Mouse (Mus musculus): ENCODE measurements around the gene Chmp2a. TPM values are rescaled to one million over a fixed set of nuclear protein-coding genes. Genes with fewer than 3 reads are reported as not detected.
A peak's percentile ranks its signal among the peaks of the same experiment; 100 is the strongest.

Chmp2a gene
- polyA plus RNA-seq, 1 experiment from 2014 or later, result 148 TPM

DNA sequence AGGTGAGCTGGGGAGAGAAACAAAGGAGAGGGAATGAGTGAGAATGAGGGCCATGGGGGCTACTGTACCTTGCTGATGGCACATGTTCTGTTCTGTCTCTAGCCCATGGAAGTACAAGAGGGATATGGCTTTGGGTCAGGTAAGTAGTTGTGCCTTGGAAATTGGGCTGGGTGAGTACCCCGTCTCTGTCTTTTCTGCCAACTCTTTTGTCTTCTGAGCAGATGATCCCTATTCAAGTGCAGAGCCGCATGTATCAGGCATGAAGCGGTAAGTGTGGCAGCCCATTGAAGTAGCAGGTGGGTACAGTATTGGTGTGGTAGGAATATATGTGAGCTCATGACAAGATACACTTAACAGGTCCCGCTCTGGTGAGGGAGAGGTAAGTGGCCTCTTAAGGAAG lies 5.6 kb downstream of the Chmp2a start:
- no peak for ATAC-seq (ENCODE audit: low FRiP score, low TSS enrichment)
- H3K4me1 ChIP-seq (ENCODE audit: control insufficient read depth, insufficient read depth, low read length), result peaks cover 21% of the 10 kb centered on the region

DNA sequence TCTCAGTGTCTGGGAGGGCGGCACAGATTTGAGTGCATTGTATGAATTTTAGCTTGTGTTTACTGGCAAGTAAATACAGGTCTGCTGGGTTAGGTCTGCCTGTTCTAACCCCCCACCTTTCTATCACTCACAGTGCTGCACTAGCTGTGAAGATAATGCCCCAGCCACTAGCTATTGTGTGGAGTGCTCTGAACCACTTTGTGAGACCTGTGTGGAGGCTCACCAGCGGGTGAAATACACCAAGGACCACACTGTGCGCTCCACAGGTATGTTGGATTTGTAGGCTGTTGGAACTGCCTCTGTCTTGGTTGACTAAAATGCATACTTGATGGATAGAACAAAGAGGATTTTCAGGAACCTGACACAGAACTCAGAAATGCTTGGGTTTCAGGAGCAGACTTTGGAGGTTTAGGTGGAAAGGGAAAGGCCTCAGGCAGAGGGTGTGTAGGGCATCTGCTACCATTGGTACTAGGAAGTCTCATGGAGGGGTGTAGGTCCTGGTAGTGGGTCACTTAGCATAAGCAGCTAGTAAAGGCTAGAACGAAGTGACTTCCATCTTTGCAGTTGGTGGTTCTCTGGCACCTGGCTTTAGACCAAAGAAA lies 9.0 kb downstream of the Chmp2a start:
- Histone ChIP-seq H3K27me3 (ENCODE audit: control insufficient read depth, insufficient read depth, low read length) (no peaks in the 10 kb centered on the region), H3K4me1 (ENCODE audit: control insufficient read depth, insufficient read depth, low read length) (peaks cover 24% of the 10 kb centered on the region), H3K4me2 (replicated peaks; ENCODE audit: low read depth, low read length) (peak overlapping the region; percentile 98), H3K9ac (ENCODE audit: low read depth, low read length) (peak overlapping the region; percentile 99), H3K27ac (ENCODE audit: low read depth, low read length) (peak overlapping the region; percentile 100; the same call in 1 of the 2 replicates), H3K36me3 (ENCODE audit: control insufficient read depth, insufficient read depth, low read length) (peaks cover 56% of the 10 kb centered on the region), H3K9me3 (ENCODE audit: control insufficient read depth, low read length) (no peaks in the 10 kb centered on the region), H3K4me3 (ENCODE audit: low read length) (peak overlapping the region; percentile 96)
- WGBS, result 26% methylated on average over 4 of the region's 4 CpGs
- no peak for ATAC-seq (ENCODE audit: low FRiP score, low TSS enrichment)

More for the DNA sequence above, 5.6 kb downstream of the Chmp2a start:
- 90% methylated on average over 4 of the region's 4 CpGs for WGBS
- no peaks in the 10 kb centered on the region for H3K27me3 ChIP-seq (ENCODE audit: control insufficient read depth, insufficient read depth, low read length)
- peaks cover 83% of the 10 kb centered on the region for H3K36me3 ChIP-seq (ENCODE audit: control insufficient read depth, insufficient read depth, low read length)
- no peak overlapping the region for H3K27ac ChIP-seq (ENCODE audit: low read depth, low read length)
- no peak overlapping the region for H3K9ac ChIP-seq (ENCODE audit: low read depth, low read length)
- no peak overlapping the region for H3K4me2 ChIP-seq (replicated peaks; ENCODE audit: low read depth, low read length)
- H3K9me3 ChIP-seq (ENCODE audit: control insufficient read depth, low read length), result no peaks in the 10 kb centered on the region
- no peak overlapping the region for H3K4me3 ChIP-seq (ENCODE audit: low read length)

DNA sequence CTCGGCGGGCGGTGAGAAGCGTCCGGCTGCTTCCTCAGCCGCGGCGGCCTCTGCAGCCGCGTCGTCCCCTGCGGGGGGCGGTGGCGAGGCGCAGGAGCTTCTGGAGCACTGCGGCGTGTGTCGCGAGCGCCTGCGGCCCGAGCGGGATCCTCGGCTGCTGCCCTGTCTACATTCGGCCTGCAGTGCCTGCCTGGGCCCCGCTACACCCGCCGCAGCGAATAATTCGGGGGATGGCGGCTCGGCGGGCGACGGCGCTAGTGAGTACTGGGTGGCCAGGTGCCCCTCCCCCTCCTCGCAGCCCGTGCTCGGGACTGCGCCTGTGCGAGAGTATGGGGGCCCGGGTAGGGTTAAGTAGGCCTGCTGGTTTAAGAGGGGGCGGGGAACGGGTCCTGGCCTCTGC lies 9.8 kb downstream of the Chmp2a start:
- Histone ChIP-seq H3K9me3 (ENCODE audit: control insufficient read depth, low read length) (no peaks in the 10 kb centered on the region), H3K4me3 (ENCODE audit: low read length) (peak overlapping the region; percentile 96)
- WGBS, result 0% methylated on average over 39 of the region's 44 CpGs

DNA sequence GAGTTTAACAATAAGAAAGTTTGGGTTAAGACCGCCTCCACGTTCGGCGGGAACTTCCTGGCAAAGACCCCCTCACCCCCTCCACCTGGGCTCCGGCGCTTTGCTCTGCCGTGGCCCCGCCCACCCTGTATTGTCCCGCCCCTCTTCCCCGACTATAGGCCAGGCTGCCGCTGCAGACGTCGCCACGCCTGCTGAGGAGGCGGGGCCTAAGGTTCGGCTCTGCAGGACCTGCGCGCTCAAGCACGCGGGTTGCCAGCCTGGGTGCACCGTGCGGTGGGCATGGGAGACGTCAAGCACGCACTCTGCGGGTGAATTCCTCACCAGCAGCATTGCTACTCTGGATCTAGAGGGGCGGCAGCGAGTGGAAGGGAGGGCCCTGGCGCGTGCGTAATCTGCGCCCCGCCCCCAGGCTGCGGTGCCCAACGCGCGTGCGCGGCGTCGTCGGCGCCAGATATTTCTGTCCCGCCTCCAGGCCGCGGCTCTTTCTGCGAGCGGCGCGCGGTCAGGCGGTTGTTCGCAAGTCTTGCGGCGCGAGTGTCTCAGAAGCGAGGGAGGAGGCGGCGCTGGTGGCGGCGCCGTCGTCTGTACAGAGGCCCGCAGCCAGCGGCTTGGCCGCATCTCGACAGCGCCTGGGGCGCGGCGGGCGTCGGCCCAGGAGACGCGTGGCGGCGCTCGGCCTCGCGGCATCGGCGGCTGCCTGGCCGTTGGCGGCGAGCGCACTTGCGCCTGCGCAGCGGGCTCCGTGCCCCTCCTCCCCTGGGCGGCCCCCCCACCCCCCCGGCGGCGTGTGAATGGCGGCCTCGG lies 10.5 kb downstream of the Chmp2a start:
- no peaks in the 10 kb centered on the region for H3K27me3 ChIP-seq (ENCODE audit: control insufficient read depth, insufficient read depth, low read length)
- H3K4me3 ChIP-seq (ENCODE audit: low read length), result peak overlapping the region; percentile 96
- peak overlapping the region; percentile 98 for H3K4me2 ChIP-seq (replicated peaks; ENCODE audit: low read depth, low read length)
- peaks cover 41% of the 10 kb centered on the region for H3K36me3 ChIP-seq (ENCODE audit: control insufficient read depth, insufficient read depth, low read length)
- under 1% methylated on average over 82 of the region's 95 CpGs for WGBS
- H3K27ac ChIP-seq (ENCODE audit: low read depth, low read length), result peak overlapping the region; percentile 100
- H3K9me3 ChIP-seq (ENCODE audit: control insufficient read depth, low read length), result no peaks in the 10 kb centered on the region
- peak; percentile 82 for ATAC-seq (ENCODE audit: low FRiP score, low TSS enrichment)
- H3K4me1 ChIP-seq (ENCODE audit: control insufficient read depth, insufficient read depth, low read length), result peaks cover 24% of the 10 kb centered on the region
- peak overlapping the region; percentile 99 for H3K9ac ChIP-seq (ENCODE audit: low read depth, low read length)

More for the DNA sequence above, 9.8 kb downstream of the Chmp2a start:
- peak; percentile 53 for ATAC-seq (ENCODE audit: low FRiP score, low TSS enrichment)
- H3K9ac ChIP-seq (ENCODE audit: low read depth, low read length), result peak overlapping the region; percentile 99
- peaks cover 24% of the 10 kb centered on the region for H3K4me1 ChIP-seq (ENCODE audit: control insufficient read depth, insufficient read depth, low read length)
- peak overlapping the region; percentile 98 for H3K4me2 ChIP-seq (replicated peaks; ENCODE audit: low read depth, low read length)
- H3K27me3 ChIP-seq (ENCODE audit: control insufficient read depth, insufficient read depth, low read length), result no peaks in the 10 kb centered on the region
- peak overlapping the region; percentile 100 for H3K27ac ChIP-seq (ENCODE audit: low read depth, low read length)
- H3K36me3 ChIP-seq (ENCODE audit: control insufficient read depth, insufficient read depth, low read length), result peaks cover 48% of the 10 kb centered on the region

- H3K4me1 ChIP-seq (ENCODE audit: control insufficient read depth, insufficient read depth, low read length), result peaks cover 24% of the 10 kb centered on the region
- no peaks in the 10 kb centered on the region for H3K9me3 ChIP-seq (ENCODE audit: control insufficient read depth, low read length)
- no peaks in the 10 kb centered on the region for H3K27me3 ChIP-seq (ENCODE audit: control insufficient read depth, insufficient read depth, low read length)
- WGBS, result 2% methylated on average over 31 of the region's 31 CpGs
- peaks cover 29% of the 10 kb centered on the region for H3K36me3 ChIP-seq (ENCODE audit: control insufficient read depth, insufficient read depth, low read length)
- peak overlapping the region; percentile 98 for H3K4me2 ChIP-seq (replicated peaks; ENCODE audit: low read depth, low read length)
- peak overlapping the region; percentile 99 for H3K9ac ChIP-seq (ENCODE audit: low read depth, low read length)
- ATAC-seq (ENCODE audit: low FRiP score, low TSS enrichment), result peak; percentile 87
- H3K27ac ChIP-seq (ENCODE audit: low read depth, low read length), result peak overlapping the region; percentile 100
- peak overlapping the region; percentile 96 for H3K4me3 ChIP-seq (ENCODE audit: low read length)
These were observed 11.7 kb downstream of the Chmp2a start for GRCm38 (mm10) chr7:13022773-13023535.

DNA sequence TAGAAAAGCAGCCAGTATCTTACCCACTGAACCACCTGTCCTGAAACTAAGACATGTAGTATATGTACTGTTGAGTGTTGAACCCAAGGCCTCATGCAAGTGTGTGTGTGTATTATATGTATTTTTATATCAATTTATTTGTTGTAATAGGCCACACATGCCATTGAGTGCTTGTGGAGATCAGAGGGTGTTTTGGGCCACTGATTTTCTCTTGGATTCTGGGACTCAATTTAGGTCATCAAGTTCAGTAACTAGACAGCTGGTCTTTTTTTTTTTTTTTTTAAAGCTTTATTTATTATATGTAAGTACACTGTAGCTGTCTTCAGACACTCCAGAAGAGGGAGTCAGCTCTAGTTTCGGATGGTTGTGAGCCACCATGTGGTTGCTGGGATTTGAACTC lies 19.4 kb downstream of the Chmp2a start:
- no peak overlapping the region for H3K4me2 ChIP-seq (replicated peaks; ENCODE audit: low read depth, low read length)
- no peak overlapping the region for H3K9ac ChIP-seq (ENCODE audit: low read depth, low read length)
- H3K27ac ChIP-seq (ENCODE audit: low read depth, low read length), result no peak overlapping the region
- H3K9me3 ChIP-seq (ENCODE audit: control insufficient read depth, low read length), result no peaks in the 10 kb centered on the region
- H3K4me3 ChIP-seq (ENCODE audit: low read length), result no peak overlapping the region
- ATAC-seq (ENCODE audit: low FRiP score, low TSS enrichment), result no peak
- H3K4me1 ChIP-seq (ENCODE audit: control insufficient read depth, insufficient read depth, low read length), result no peaks in the 10 kb centered on the region
- 79% methylated on average over 1 of the region's 1 CpGs for WGBS
- H3K36me3 ChIP-seq (ENCODE audit: control insufficient read depth, insufficient read depth, low read length), result no peaks in the 10 kb centered on the region
- H3K27me3 ChIP-seq (ENCODE audit: control insufficient read depth, insufficient read depth, low read length), result no peaks in the 10 kb centered on the region

DNA sequence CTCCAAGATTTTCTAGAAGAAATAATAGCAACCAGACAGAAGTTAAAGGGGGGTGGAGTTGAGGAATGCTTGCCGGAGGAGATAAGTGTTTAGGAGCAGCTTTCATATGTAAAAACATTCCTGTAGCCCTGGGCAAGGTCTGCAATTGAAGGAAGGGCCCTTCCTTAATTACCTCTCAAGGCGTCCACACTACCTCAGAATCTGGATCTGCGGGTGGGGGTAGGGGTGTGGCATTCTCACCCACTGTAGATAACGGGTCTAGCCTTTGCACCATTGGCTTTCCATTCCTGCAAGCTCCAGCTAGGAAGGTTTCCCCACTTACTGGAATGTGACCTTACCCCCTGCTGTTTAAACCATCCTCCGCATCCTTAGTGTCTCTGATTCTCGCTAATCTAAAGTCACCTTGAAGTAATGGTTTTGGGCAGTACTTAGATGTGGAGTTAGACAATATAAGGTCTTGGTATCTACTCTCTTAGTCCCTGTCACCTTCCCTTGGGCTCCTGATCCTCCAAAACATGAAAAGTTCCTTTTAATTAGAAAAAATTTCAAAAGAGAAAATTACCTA lies 20.2 kb downstream of the Chmp2a start:
- no peaks in the 10 kb centered on the region for H3K27me3 ChIP-seq (ENCODE audit: control insufficient read depth, insufficient read depth, low read length)
- H3K36me3 ChIP-seq (ENCODE audit: control insufficient read depth, insufficient read depth, low read length), result no peaks in the 10 kb centered on the region
- H3K4me2 ChIP-seq (replicated peaks; ENCODE audit: low read depth, low read length), result no peak overlapping the region
- no peaks in the 10 kb centered on the region for H3K4me1 ChIP-seq (ENCODE audit: control insufficient read depth, insufficient read depth, low read length)
- no peak overlapping the region for H3K27ac ChIP-seq (ENCODE audit: low read depth, low read length)
- ATAC-seq (ENCODE audit: low FRiP score, low TSS enrichment), result no peak
- H3K9ac ChIP-seq (ENCODE audit: low read depth, low read length), result no peak overlapping the region
- H3K4me3 ChIP-seq (ENCODE audit: low read length), result no peak overlapping the region
- 41% methylated on average over 6 of the region's 6 CpGs for WGBS
- no peaks in the 10 kb centered on the region for H3K9me3 ChIP-seq (ENCODE audit: control insufficient read depth, low read length)

GRCm38 (mm10) chr7:13013671-13014070 lies 20.9 kb downstream of the Chmp2a start:
- Histone ChIP-seq H3K27ac (ENCODE audit: low read depth, low read length) (no peak overlapping the region), H3K36me3 (ENCODE audit: control insufficient read depth, insufficient read depth, low read length) (no peaks in the 10 kb centered on the region), H3K9me3 (ENCODE audit: control insufficient read depth, low read length) (no peaks in the 10 kb centered on the region), H3K4me3 (ENCODE audit: low read length) (no peak overlapping the region), H3K4me1 (ENCODE audit: control insufficient read depth, insufficient read depth, low read length) (no peaks in the 10 kb centered on the region; the same call in 1 of the 2 replicates), H3K4me2 (replicated peaks; ENCODE audit: low read depth, low read length) (no peak overlapping the region), H3K9ac (ENCODE audit: low read depth, low read length) (no peak overlapping the region), H3K27me3 (ENCODE audit: control insufficient read depth, insufficient read depth, low read length) (no peaks in the 10 kb centered on the region)
- no peak for ATAC-seq (ENCODE audit: low FRiP score, low TSS enrichment)
- 60% methylated on average over 4 of the region's 4 CpGs for WGBS
